Mouse (Mus musculus) T-helper 17 cell (primary cell): Measurements from ENCODE around the gene Mettl13.

ENCODE experiments used
- in situ Hi-C, 2 experiments: fragments of 300-600 bp; cut with MboI, MseI; formaldehyde crosslinking; loops; 1 replicate in 1 of 2; 2 replicates in 1 of 2; pipeline ENCODE4 v1.15.1; 2025; ENCODE audit warnings: high pct_unique_total_duplicates in 2 of 2

Mettl13 gene

GRCm38 (mm10) chr1:162548016-162548916, at the start of gene Mettl13:
Gene Mettl13, minus strand, starts transcription at chr1:162548551.
- in situ Hi-C loops, result no loop called here

GRCm38 (mm10) chr1:162597379-162598102, 49.2 kb upstream of the Mettl13 start:
- in situ Hi-C loops, result no loop called here

GRCm38 (mm10) chr1:162590415-162590997, 42.2 kb upstream of the Mettl13 start:
- in situ Hi-C loops, result no loop called here

- in situ Hi-C loops, result no loop called here
These were observed 41.1 kb upstream of the Mettl13 start for GRCm38 (mm10) chr1:162589443-162589842.

GRCm38 (mm10) chr1:162588606-162589005, 40.3 kb upstream of the Mettl13 start:
- in situ Hi-C loops, result no loop called here

- in situ Hi-C loops, result no loop called here
These were observed 37.9 kb upstream of the Mettl13 start for GRCm38 (mm10) chr1:162586282-162586681.

- in situ Hi-C loops, result no loop called here
These were observed 34.5 kb upstream of the Mettl13 start for GRCm38 (mm10) chr1:162582884-162583283.

- in situ Hi-C loops, result no loop called here
These were observed 26.7 kb upstream of the Mettl13 start for GRCm38 (mm10) chr1:162575098-162575497.

- in situ Hi-C loops, result loop anchor here in 1 of 2 experiments (25.0 kb wide), 1 partner anchor 1366 kb away; the partner anchor contains the start of gene Scyl3
These were observed 22.7 kb upstream of the Mettl13 start for GRCm38 (mm10) chr1:162570931-162571601.

GRCm38 (mm10) chr1:162570260-162570748, 22.0 kb upstream of the Mettl13 start, which contains the start of gene Vamp4:
Gene Vamp4, plus strand, starts transcription at chr1:162570515.
- in situ Hi-C loops, result loop anchor here in 1 of 2 experiments (25.0 kb wide), 1 partner anchor 1367 kb away; the partner anchor contains the start of gene Scyl3

GRCm38 (mm10) chr1:162567351-162567750, 19.0 kb upstream of the Mettl13 start:
- in situ Hi-C loops, result loop anchor here in 1 of 2 experiments (25.0 kb wide), 1 partner anchor 1370 kb away; the partner anchor contains the start of gene Scyl3

- in situ Hi-C loops, result loop anchor here in 1 of 2 experiments (25.0 kb wide), 1 partner anchor 1372 kb away; the partner anchor contains the start of gene Scyl3
These were observed 16.6 kb upstream of the Mettl13 start for GRCm38 (mm10) chr1:162564992-162565391.

GRCm38 (mm10) chr1:162563236-162563635, 14.9 kb upstream of the Mettl13 start:
- in situ Hi-C loops, result loop anchor here in 1 of 2 experiments (25.0 kb wide), 1 partner anchor 1374 kb away; the partner anchor contains the start of gene Scyl3

- in situ Hi-C loops, result loop anchor here in 1 of 2 experiments (25.0 kb wide), 1 partner anchor 1383 kb away; the partner anchor contains the start of gene Scyl3
These were observed 5.8 kb upstream of the Mettl13 start for GRCm38 (mm10) chr1:162554193-162554592.

GRCm38 (mm10) chr1:162552956-162553355, 4.6 kb upstream of the Mettl13 start:
- in situ Hi-C loops, result loop anchor here in 1 of 2 experiments (25.0 kb wide), 1 partner anchor 1384 kb away; the partner anchor contains the start of gene Scyl3

- in situ Hi-C loops, result loop anchor here in 1 of 2 experiments (25.0 kb wide), 1 partner anchor 1388 kb away; the partner anchor contains the start of gene Scyl3
These were observed 1.4 kb upstream of the Mettl13 start for GRCm38 (mm10) chr1:162549615-162550283.

- in situ Hi-C loops, result no loop called here
These were observed 714 bp upstream of the Mettl13 start for GRCm38 (mm10) chr1:162548917-162549613.

- in situ Hi-C loops, result no loop called here
These were observed 744 bp downstream of the Mettl13 start for GRCm38 (mm10) chr1:162547607-162548006.

GRCm38 (mm10) chr1:162543231-162543630, 5.1 kb downstream of the Mettl13 start:
- in situ Hi-C loops, result no loop called here
